Mouse (Mus musculus) cortical plate, adult 2 months (tissue): ENCODE data around the gene Tet2.

Experiments
- CTCF ChIP-seq: fragments of 200-500 bp; IDR thresholded peaks from 2 replicates; pipeline ENCODE4 v1.5.1; 2011; ENCODE audit warnings: mild to moderate bottlenecking, control low read depth, low read length; ENCODE audit not compliant: insufficient read depth; ENCODE audit errors: extremely low read depth
- POLR2A ChIP-seq: fragments of 200-500 bp; IDR thresholded peaks from 2 replicates; pipeline ENCODE4 v1.6.1; 2011; ENCODE audit warnings: mild to moderate bottlenecking, low read length, control low read depth; ENCODE audit not compliant: insufficient read depth; ENCODE audit errors: extremely low read depth

- TF ChIP-seq CTCF (no peak), POLR2A (no peak)
Observed at GRCm38 (mm10) chr3:133582969-133583368, 38.0 kb upstream of the Tet2 start.
